Mouse (Mus musculus): ENCODE results near the gene Gm10271.

Gene Gm10271

GRCm38 (mm10) chr10:116932418-116932817 lies 40.0 kb downstream of the Gm10271 start:
- no peak for DNase-seq (ENCODE audit: inconsistent ontology term)

DNA sequence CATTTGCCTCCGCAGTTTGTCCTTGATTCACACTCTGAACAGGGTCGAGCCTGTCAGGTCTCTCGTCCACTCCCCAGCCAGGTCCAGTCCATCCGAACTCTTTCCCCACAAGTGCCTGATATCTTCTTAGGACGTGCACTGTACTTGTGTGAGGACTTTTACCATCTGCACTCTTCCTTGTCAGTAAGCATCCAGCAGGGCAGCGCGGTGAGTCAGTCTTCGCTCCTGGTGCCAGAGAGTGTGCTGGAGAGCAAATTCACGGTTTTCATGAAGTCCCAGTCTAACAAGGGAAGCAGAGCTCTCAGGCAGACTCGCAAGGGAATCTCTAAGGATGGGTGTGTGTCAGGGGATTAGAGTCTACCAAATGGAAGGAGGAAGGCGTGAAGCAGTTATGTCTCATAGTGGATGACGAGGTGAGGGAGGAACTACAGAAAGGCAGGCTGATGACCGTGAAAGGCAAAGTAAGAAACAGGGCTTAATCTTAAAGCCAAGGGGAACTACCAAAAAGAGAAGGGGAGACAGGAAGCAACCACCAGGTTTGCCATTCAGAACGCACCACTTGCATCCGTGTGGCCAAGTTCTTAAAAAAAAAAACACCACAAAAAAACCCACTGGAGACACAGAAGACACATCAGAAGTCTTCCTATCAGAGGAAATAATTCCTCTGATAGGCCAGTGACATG lies 40.8 kb downstream of the Gm10271 start:
- no peak for DNase-seq (ENCODE audit: inconsistent ontology term)

DNA sequence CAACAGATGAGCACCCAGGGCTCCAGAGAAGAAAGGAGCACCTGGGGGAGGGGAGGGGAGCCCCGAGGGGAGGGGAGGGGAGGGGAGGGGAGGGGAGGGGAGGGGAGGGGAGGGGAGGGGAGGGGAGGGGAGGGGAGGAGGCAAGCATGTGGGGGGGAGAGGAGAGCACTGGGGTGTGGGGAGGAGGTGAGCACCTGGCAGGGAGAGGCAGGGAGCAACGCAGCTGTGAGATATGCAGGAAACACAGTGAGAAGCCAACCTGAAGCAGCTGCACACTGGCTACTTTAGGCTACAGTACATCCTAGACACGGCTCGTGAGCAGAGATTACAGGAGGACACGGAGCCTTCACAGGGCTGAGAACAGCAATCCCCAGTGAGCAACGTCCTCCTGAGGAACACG lies 41.5 kb downstream of the Gm10271 start:
- DNase-seq (ENCODE audit: inconsistent ontology term) = no peak

GRCm38 (mm10) chr10:116930506-116930905 lies 41.9 kb downstream of the Gm10271 start:
- DNase-seq (ENCODE audit: inconsistent ontology term) = no peak

- DNase-seq (ENCODE audit: inconsistent ontology term) = no peak
Observed at GRCm38 (mm10) chr10:116928826-116929225, 43.6 kb downstream of the Gm10271 start.

DNA sequence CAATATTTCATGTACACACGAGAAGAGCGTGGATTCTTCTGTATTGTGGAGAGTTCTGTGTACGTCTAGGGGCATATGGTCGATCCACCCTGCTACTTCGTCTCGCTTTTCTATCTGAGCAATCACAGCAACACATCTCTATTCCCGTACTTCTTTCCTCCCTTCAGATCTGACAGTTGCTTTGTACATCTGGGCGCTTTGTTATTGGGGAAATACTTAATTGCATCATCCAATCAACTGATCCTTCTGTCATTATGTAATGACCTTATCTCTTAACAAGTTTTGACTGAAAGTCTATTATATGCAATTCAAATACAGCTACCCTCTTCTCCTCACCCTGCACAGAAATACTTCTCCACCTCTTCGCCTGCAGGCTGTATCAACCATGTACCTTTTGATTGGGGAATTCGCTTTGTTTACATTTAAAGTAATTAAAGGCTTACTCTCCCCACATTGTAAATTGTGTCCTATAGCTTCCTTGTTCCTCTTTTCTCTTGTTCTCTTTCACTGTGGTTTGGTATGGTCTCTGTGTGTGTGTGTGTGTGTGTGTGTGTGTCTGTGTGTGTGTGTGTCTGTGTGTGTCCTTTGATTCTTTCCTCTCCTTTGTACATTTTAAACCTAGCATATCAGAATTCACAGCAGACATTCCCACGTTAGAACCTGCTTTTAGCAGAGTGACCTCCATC lies 45.8 kb downstream of the Gm10271 start:
- no peak for DNase-seq (ENCODE audit: inconsistent ontology term)

- no peak for DNase-seq (ENCODE audit: inconsistent ontology term)
Observed at GRCm38 (mm10) chr10:116923651-116924495, 48.5 kb downstream of the Gm10271 start.

DNA sequence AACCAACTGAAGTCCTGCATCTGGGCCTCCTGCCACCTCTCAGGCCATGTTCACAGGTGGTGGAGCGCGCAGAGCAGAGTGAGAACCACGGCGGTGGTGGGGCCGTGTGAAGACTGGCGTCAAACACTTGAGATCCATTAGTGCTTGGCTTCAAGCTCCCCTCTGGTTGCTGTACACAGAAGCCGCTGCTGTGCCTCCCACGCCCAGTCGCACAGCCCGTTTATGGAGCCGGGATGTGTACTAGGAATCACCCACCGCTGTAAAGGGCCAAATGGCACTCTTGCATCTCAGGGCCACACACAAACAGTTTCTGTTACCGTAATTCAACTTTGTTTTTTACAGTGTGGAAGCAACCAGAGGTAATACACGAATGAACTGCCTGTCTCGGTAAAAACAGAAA lies 50.2 kb downstream of the Gm10271 start:
- DNase-seq (ENCODE audit: inconsistent ontology term) = no peak

DNA sequence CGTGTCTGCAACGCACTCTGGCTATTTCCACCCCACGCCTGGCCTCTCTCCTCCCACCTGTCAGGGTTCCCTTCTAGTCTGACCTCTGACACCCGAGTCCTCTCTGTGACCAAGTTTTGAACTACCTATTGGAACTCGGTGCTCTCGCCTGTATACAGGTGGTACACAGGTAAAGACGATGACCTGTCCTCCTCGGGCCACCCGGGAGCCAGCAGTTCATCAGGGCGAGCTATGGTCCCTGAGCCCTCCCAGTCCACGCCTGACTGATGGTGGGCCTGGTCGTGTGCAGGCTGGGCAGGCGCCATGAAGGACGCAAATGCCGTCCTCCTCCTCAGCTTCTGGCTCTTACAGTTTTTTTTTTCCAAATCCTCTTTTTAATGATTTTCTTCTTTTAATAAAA lies 51.0 kb downstream of the Gm10271 start:
- no peak for DNase-seq (ENCODE audit: inconsistent ontology term)

DNA sequence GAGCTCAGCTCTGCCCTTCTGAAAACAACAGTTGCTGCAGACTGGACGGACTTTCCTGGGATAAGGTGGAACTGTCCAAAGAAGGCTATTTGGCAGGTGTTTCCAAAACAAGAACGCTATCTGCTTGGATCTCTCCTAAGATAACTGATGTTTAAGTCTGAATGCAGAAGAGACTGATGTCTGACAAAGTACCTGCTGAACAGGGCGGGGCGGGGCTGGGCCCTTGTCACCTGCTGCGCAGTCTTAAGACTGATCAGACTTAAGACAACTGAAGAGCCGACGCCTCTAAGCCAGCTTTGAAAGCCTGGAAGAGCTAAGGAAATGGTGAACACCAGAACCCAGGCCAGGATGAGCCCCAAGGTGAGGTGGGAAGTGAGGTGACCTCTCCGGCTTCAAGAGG lies 51.8 kb downstream of the Gm10271 start:
- no peak for DNase-seq (ENCODE audit: inconsistent ontology term)

DNA sequence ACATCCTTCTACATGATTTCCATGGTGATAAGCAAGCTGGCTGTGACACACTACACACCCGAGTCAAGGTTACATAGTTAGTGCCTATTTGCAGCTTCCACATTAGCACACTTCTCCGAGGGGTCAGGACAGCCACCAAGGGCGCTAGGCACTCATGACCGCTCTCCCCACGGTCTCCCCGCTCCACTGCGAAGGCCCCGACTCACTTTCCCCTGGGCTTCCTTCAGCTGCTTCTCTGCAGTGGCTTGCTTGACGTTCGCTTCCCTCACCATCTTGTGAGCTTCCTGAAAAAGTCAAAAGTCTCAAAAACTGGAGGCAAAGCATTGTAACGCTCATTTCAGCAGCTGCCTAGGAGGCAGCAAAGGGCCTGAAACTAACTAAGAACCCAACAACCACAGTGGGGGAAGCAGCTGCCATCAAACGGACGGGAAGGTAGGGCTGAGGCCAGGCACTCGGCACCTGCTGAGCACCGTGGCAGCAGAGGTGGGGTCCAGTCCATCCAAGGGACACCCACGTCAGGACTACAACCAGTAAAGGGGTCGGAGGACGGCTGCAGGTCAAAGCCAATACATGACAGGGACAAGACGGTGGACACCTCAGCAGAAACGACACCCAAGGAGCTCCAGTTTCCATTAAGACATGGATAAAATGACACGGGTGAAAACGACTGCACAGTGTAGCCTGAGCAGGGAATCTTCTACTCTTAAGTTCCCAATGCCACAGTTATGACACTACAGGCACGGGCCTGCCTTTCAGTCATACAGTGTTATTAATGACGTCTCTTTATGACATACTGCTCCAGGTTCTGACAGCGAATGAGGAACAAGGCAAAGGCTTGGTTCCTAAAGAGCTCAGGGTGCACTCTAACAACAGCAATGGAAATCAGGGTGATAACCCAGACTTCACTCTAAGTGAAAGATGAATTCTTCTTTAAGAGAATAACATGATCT lies 52.8 kb downstream of the Gm10271 start:
- no peak for DNase-seq (ENCODE audit: inconsistent ontology term)

GRCm38 (mm10) chr10:116916581-116916980 lies 55.8 kb downstream of the Gm10271 start:
- no peak for DNase-seq (ENCODE audit: inconsistent ontology term)

DNA sequence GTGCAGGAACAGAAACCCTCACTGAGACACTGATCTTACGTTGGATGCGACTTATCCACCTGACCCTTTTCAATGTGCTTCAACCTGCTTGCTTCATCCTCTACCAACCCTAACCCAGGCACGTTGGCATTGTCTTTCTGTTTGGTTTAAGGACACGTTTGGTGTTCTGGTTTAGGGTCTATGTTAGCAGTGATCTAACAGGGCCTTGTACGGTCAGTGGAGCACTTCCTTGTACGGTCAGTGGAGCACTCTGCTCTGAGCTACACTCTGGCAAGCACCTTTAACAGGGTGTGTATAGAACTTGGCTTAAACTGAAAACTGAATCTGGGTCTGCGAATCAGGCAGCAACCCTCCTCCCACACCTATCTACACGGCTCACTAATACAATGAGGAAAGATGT lies 57.1 kb downstream of the Gm10271 start:
- no peak for DNase-seq (ENCODE audit: inconsistent ontology term)

- no peak for DNase-seq (ENCODE audit: inconsistent ontology term)
Observed at GRCm38 (mm10) chr10:116914586-116914985, 57.8 kb downstream of the Gm10271 start.

DNA sequence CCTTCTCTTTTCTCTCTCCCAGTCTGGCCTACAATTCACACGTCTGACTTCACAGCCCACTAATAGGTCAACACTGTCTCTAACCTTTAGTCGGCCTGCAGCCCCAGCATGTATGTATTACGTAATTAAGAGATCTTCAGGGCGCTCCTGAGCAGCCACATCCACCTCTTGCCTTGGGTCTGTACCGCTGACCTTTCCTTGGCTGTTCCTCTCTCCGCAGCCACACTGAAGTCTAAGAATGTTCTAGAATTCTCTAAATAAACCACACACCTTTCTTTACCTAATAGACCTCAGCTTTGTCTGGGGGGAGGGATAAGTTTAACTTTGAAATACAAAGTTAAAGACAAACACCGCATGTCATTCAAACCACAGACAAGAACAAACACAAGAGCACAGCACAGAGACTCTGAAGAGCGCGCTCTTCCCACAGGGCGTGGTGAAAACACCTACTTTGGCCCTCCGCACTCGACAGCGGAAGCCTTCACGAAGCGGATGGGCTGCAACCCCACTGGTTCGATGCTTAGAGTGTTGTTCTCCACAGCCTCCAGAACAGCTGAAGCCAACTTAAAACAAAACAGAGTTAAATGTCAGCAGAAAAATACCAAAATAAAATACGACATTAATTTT lies 58.6 kb downstream of the Gm10271 start:
- DNase-seq (ENCODE audit: inconsistent ontology term) = no peak

- DNase-seq (ENCODE audit: inconsistent ontology term) = no peak
Observed at GRCm38 (mm10) chr10:116912850-116913249, 59.6 kb downstream of the Gm10271 start.

DNA sequence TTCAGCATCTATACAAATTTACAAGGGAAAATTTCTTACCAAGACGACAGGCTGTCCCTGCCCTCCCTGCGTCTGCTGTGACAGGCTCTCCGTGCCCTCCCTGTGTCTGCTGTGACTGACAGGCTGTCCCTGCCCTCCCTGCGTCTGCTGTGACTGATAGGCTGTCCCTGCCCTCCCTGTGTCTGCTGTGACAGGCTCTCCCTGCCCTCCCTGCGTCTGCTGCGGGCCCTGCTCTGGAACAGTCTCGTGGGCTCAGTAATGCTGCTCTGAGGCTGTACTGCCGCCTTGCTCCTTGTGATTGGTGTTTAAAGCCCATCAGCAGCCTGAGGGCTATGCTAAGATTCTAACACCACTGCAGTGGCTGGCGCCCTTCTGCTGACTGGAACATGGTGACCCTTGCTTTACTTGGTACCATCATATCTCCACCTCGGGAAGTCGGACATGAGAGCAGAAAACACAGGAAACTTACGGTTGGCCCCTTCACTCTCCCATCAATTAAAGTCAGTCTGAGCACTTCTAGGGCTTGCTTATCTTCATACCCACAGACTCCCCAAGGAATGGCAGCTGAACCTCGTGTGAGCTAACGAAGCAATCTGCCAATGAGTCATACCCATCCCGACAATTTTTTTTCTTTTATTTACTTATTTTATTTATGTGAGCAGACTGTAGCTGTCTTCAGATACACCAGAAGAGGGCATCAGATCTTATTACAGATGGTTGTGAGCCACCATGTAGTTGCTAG lies 63.3 kb downstream of the Gm10271 start:
- DNase-seq (ENCODE audit: inconsistent ontology term) = no peak
